Mouse (Mus musculus) cortical plate, adult 2 months (tissue): ENCODE measurements at regions not wholly inside any gene's neighbourhood (a gene's known extent, or its start where the extent isn't known, plus 50 kb on each side); places are given as distances from the start of the nearest gene placed in this dataset.

Source experiments
- CTCF ChIP-seq: fragments of 200-500 bp; IDR thresholded peaks from 2 replicates; pipeline ENCODE4 v1.5.1; 2011; ENCODE audit warnings: mild to moderate bottlenecking, control low read depth, low read length; ENCODE audit not compliant: insufficient read depth; ENCODE audit errors: extremely low read depth
- POLR2A ChIP-seq: fragments of 200-500 bp; IDR thresholded peaks from 2 replicates; pipeline ENCODE4 v1.6.1; 2011; ENCODE audit warnings: mild to moderate bottlenecking, low read length, control low read depth; ENCODE audit not compliant: insufficient read depth; ENCODE audit errors: extremely low read depth

DNA sequence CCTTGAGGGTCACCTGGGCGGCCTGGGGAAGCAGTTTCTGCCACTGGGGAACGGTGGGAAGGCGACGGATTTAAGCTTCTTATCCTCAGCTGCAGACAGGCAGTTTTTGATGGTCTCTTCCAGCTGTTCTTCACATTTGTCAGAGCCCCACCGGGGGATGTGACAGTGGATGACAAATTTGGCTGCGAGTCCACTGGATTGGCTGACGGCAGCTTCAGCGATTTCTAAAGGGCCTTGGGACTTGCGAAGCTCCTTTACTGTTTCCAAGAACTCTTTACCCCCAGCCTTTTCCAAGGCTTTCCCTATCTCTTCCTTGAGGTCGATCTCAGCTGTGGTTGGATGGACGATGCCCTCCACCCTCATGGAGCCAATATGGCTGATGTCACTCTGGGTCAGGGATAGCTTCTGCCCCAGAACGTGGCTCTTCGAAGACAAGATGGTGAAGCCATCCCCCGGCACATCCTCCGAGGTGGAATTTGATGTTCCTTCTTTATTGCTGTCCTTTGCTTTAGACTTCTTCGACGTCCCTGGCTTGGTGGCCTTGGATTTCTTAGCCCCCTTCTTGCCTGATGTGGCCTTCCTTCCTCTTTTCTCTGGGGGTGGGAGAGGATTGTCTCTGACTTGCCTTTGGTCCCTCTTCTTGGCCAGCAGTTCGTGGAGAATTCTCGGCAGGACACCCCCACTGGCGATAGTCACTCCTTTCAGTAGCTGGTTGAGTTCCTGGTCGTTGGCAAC lies 1295.7 kb upstream of the A1bg start:
- TF ChIP-seq POLR2A = no peak
- TF ChIP-seq CTCF = no peak
